In the genomic region with DNA sequence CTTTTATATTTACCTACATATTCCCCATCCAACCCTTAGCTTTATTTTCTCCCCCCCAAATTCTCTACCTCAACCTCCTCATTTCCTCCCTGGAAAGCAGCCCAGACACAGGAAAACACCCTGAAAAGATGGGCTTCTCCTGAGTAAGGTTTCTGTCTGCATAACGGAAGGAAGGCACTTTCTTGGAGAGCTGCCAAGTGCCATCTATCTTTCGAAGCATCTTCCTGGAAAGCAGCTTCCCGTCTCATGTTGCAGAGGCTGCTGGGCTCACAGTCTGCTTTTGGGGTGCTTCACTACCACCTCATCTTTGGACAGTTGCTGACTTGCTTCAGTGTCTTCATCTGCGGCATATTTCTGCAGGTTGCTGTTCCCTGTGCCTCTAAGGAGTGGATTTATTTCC, we compare ENCODE assay signal across 12 mouse cellular contexts.
DNase-seq lines count a peak whose midpoint lies in the region; ATAC-seq and TF ChIP-seq lines count a peak whose summit lies in the region.
"Had no signal": no experiment of that assay in that cellular context is flagged by ENCODE, and none has a peak within 500 bp of the region (broad histone marks: within the 10 kb centered on the region; RNA-seq: fewer than 3 reads in every experiment).

No protein-coding gene starts in this region.

- H3K4me1 ChIP-seq in kidney, embryonic 15.5 days, result peaks cover 6% of the 10 kb centered on the region; the same call in 1 of the 2 replicates
- no peaks in the 10 kb centered on the region for H3K4me1 ChIP-seq in kidney, adult 2 months (ENCODE audit: control insufficient read depth, insufficient read depth, low read length)
- H3K4me1 ChIP-seq: liver, embryonic 15.5 days had no signal

- no peak for TF ChIP-seq CTCF in kidney, adult 2 months (conservative IDR thresholded peaks at IDR 0.05; ENCODE audit: insufficient read depth, insufficient read length, low read depth, low read length)

- H3K4me2 ChIP-seq in kidney, embryonic 15.5 days, result no peak overlapping the region
- H3K4me2 ChIP-seq: liver, embryonic 15.5 days had no signal

- H3K4me3 ChIP-seq in kidney, embryonic 15.5 days (replicated peaks), result no peak overlapping the region
- no peak overlapping the region for H3K4me3 ChIP-seq in kidney, adult 2 months (ENCODE audit: insufficient read depth, low read depth, low read length)
- H3K4me3 ChIP-seq: liver, embryonic 15.5 days; myocyte had no signal

- ATAC-seq in kidney, embryonic 15.5 days (replicated peaks; ENCODE audit: low FRiP score), result no peak
- ATAC-seq in erythroblast, adult 5-6 weeks (replicated peaks; ENCODE audit: low FRiP score, poor library complexity, severe bottlenecking), result no peak

- no peak overlapping the region for H3K9ac ChIP-seq in kidney, embryonic 15.5 days
- H3K9ac ChIP-seq: liver, embryonic 15.5 days had no signal

- no peaks in the 10 kb centered on the region for H3K36me3 ChIP-seq in kidney, embryonic 15.5 days
- H3K36me3 ChIP-seq in kidney, adult 2 months (ENCODE audit: control insufficient read depth, insufficient read depth, low read length), result no peaks in the 10 kb centered on the region
- H3K36me3 ChIP-seq: liver, embryonic 15.5 days had no signal

- TF ChIP-seq POLR2A in kidney, adult 2 months (IDR thresholded peaks at IDR 0.05; ENCODE audit: low read depth, low read length), result no peak

- H3K27me3 ChIP-seq in kidney, embryonic 15.5 days, result no peaks in the 10 kb centered on the region
- H3K27me3 ChIP-seq in kidney, adult 2 months (replicated peaks; ENCODE audit: control insufficient read depth, insufficient read depth, low read length), result no peaks in the 10 kb centered on the region
- H3K27me3 ChIP-seq: liver, embryonic 15.5 days had no signal

- DNase-seq in kidney, adult 18-20 months, result peak; percentile 13
- DNase-seq in 3T3-L1 (ENCODE audit: low read depth, low spot score) (peak; percentile 9), 416B (ENCODE audit: low read depth) (peak; percentile 51)
- DNase-seq in kidney, adult 2 months, result peak; percentile 71
- DNase-seq in heart, adult 9 months (ENCODE audit: low spot score in 2 of 2), result no peak
- DNase-seq in cerebellum, adult 11 months, result no peak
- DNase-seq: cerebellum, adult 8-10 months; spleen, adult 18-20 months had no signal

- H3K9me3 ChIP-seq in kidney, embryonic 15.5 days (replicated peaks), result no peaks in the 10 kb centered on the region
- H3K9me3 ChIP-seq: liver, embryonic 15.5 days had no signal

- 28% methylated on average over 4 of the region's 4 CpGs for WGBS in kidney, embryonic 15.5 days
- 21% methylated on average over 4 of the region's 4 CpGs for WGBS in kidney, adult 2 months

- H3K27ac ChIP-seq in kidney, embryonic 15.5 days, result no peak overlapping the region
- H3K27ac ChIP-seq in kidney, adult 2 months (ENCODE audit: insufficient read depth, low read depth, low read length), result no peak overlapping the region
- H3K27ac ChIP-seq: liver, embryonic 15.5 days had no signal

Comparison
In these comparisons a context has a peak if more than half of its experiments do, and no peak if none do; other contexts are left out.
1. DNase-seq: peak in kidney, adult 18-20 months (single experiment), 3T3-L1 (single experiment), 416B (single experiment) and kidney, adult 2 months (single experiment); none in heart, adult 9 months (0 of 2) and cerebellum, adult 11 months (single experiment).